Mouse (Mus musculus): ENCODE data around the gene Abhd12.

DNA sequence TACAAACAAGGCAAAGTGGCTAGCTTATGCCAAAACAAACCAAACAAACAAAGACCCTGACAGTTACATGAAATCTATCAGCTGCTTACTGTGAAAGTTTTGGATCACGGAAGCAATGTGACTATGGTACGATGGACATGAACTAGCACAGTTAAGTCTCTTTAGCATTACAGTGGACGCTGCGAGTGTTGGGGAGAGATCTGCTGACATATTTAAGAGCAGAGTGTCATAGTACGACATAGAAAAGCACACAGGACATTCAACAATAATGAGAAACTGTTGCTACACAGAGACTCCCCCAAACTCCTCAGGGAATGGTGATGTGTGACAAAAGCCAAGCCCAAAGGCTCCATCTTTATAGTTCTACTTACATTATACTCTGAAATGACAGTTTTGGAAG, 39.5 kb upstream of the Abhd12 start:
- TF ChIP-seq CTCF (IDR thresholded peaks at IDR 0.05; ENCODE audit: low read depth) (no peak), EP300 (IDR thresholded peaks at IDR 0.05; ENCODE audit: low read depth) (no peak)
